Mouse (Mus musculus) layer of hippocampus, adult 9-11 months (tissue): Measurements from ENCODE around the gene Hfe2.
"Not testable (repeated sequence)": the region's sequence is repeated elsewhere in the genome, so short reads cannot be mapped to it uniquely, and the experiment has no call there.

Experiments used
- DNase-seq: peaks from one replicate; pipeline ENCODE4 v3.0.0; 2022

The Hfe2 gene

DNA sequence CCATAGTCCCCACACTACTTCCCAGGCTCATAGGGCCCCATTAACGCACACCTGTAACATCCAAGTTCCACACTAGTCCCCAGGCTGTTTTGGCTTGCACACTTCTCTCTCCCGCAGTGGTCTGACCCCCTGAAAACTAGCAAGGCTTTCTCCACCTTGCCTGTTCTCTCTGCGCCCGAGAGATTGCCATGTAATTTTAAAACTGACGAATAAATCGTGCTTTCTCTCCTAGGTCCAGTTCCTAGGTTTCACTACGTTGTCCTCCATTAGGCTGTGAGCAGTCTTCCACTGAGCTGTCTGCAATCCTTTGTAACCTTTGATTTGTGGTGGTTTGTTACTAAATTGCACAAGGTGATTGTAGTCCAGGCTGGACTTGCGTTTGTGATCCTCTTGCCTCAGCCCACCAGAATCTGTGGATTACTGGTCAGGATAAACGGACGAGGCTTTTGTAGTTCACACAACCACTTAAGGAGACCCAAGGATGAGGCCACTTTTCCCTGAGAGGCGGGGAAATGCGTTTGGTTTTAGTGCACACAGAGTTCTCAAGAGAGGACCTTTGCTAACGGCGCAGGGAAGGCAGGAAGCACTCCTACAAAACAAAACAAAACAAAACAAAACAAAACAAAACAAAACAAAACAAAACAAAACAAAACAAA is 28.2 kb upstream of the Hfe2 start:
- not testable (repeated sequence) for DNase-seq

DNA sequence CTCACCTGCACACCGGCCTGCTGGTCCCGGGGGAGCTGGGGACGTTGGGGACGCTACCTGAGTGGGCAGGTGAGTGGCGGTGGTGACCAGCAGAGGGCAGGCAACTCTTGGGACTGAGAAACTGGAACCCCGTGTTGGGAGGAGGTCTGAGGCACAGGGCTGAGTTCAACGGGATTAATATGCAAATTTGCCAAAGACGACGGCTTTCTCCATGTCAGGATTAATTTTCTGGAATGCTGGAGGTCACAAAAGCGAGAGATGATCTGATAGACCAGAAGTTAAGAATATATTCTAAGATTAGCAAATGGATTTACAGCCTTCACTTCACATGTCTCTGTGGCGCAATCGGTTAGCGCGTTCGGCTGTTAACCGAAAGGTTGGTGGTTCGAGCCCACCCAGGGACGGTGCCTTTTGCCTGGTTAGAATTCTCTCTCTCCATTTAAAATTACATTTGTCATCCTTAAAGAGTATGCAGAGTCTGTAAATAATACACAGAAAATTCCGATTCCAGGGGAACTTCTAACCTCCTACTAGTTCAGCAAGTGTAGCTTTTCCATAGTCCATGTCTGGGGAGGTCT is 27.4 kb upstream of the Hfe2 start:
- DNase-seq: peak; percentile 68

- no peak for DNase-seq
Measured at GRCm38 (mm10) chr3:96498476-96499245, 26.3 kb upstream of the Hfe2 start.

DNA sequence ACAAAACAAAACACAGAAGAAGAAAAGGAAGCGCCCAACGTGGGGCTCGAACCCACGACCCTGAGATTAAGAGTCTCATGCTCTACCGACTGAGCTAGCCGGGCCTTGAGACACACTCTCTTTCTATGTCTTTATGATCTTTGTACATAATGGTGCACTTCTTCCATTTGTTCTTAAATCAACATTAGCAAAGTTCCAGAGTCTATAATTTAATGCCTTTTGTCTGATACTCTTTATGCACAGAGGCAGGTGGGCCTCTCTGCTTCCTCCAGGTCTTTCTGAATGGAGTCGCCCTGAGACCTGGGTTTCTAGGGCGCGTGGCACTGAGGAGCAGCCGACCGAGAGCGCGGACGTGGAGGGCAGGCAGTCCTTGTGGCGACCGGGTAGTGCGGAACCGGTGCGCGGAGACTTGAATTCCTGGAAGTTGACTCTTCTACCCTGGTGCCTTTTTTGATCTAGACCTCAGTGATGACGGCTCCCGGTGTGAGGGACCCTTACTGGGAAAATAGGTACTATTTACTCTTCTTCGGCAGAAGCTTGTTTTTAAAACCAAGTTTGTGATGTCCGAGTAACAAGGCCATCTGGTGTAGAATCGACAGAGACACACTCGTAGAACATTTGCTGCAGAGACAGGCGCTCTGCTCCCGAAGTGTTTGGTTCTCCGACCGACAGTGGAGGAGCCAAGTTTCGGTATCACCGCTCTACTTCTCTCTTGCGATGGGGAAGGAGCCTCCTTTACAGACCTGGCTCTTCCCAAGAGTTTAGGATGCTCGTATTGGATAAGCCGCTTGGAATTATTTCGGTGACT is 25.3 kb upstream of the Hfe2 start:
- DNase-seq: peak; percentile 77

GRCm38 (mm10) chr3:96500289-96500621 is 24.7 kb upstream of the Hfe2 start:
- peak; percentile 94 for DNase-seq

DNA sequence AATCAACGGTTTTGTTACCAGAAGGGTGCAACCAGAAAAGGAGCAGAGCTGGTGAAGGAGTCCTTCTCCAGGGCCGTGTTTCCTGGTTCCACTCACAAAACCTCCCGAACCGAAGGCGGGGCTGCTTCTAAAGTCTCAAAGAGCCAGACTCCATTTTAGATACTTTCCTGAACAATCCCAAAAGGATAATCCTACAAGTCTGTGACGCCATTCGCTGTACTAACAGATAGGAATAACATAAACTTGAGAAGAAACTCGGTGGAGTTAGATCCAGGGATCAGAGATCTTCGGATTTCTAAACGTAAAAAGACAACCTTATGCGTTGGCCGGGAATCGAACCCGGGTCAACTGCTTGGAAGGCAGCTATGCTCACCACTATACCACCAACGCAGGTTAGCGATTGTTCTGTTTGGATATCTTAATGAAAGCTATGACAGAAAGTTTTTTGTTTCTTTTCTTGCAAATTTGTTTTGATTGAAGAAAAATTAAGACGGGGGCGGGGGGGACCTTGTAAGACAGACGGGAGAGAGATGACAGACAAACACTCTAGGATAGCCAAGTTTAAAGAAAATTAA is 24.2 kb upstream of the Hfe2 start:
- peak; percentile 88 for DNase-seq

- DNase-seq: peak; percentile 83
Measured at GRCm38 (mm10) chr3:96501391-96502115, 23.4 kb upstream of the Hfe2 start.

- no peak for DNase-seq
Measured at GRCm38 (mm10) chr3:96502181-96503082, 22.5 kb upstream of the Hfe2 start.

DNA sequence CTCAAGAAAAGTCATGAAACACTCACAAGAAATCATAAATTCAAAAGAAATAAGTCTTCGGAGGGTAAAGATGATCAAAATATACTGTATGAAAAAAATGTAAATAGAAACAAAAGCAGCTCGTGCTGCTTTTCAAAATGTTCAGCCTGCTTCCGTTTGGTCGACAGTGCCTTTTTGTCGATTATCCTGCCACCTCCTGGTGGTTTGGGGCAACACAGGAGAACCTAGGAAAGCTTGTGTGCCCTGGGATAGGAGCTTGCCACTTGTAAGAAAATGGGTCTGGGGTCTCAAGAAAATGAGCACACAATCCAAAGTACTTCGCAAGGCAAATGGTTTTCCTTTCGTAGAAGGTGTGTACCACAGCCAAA is 21.9 kb upstream of the Hfe2 start:
- DNase-seq: peak; percentile 56

DNA sequence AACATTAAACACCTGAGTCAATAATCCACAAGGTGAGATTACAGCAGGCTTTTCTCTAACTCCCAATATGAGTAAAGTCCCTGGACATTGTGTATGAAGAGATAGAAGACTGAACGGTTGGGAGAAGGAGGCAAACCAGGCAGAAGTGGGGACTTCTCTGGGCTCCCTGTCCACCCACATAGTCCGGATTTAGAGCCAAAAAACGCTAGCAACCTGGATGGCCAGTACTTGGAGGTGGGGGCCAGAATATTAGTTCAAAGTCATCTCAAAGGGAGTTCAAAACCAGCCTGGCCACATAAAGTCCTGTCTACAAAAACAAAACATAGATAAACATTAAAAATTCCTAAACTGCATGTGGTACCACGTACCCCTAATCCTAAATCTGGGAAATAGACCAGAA is 21.0 kb upstream of the Hfe2 start:
- DNase-seq: no peak

GRCm38 (mm10) chr3:96504931-96505330 is 20.0 kb upstream of the Hfe2 start:
- DNase-seq: no peak

- no peak for DNase-seq
Measured at GRCm38 (mm10) chr3:96506396-96507047, 18.4 kb upstream of the Hfe2 start.

DNA sequence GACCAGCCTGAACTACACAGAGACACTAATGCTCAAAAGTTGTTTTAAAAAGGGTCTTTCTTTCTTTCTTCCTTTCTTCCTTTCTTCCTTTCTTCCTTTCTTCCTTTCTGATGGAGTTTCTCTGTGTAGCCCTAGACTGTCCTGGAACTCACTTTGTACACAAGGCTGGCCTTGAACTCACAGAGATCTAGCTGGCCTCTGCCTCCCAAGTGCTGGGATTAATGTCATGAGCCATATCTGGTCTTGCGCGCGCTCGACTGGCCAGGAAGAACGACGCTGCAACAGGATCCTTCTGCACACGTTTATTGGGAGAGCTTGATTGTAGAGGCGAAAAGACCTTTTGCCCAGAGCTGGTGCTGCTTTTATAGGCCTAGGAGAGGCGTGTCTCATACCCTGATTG is 17.0 kb upstream of the Hfe2 start:
- not testable (repeated sequence) for DNase-seq

GRCm38 (mm10) chr3:96520171-96520570 is 4.8 kb upstream of the Hfe2 start:
- no peak for DNase-seq

GRCm38 (mm10) chr3:96522149-96522548 is 2.8 kb upstream of the Hfe2 start:
- DNase-seq: no peak

DNA sequence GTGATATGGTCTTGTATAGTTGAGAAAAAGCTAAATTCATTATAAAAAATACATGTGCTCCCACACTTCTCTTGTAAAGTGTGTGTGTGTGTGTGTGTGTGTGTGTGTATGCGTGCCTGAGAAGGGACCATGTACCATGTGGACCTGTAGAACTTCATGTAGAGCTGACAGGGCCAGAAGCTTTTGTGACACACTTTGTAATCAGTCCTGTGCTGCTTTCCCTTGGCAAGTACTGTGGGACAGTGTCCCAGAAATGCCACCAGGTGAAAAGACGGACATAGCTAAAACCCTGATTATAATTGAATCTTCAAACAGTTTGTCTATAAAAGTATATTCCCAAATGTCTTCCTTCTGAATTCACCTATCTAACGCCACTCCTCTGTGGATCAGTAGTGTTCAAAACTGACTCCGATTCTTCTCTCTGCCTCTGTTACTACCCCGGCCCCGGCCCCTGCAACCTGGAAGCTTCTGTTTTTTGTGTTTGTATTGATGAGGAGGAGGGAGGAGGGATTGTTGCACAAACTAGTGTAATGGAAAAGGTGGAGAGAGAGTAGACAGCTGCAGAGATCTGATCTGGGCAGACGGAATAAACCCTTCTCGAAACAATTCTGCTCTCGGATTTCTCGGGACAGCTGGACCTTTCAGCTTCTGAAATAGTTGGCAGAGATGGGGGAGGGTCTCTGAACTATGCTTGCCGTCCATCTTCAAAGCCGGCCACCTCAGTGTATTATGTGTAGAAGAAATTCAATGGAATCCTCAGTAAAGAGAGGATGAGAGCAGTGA is 753 bp upstream of the Hfe2 start:
- DNase-seq: no peak

DNA sequence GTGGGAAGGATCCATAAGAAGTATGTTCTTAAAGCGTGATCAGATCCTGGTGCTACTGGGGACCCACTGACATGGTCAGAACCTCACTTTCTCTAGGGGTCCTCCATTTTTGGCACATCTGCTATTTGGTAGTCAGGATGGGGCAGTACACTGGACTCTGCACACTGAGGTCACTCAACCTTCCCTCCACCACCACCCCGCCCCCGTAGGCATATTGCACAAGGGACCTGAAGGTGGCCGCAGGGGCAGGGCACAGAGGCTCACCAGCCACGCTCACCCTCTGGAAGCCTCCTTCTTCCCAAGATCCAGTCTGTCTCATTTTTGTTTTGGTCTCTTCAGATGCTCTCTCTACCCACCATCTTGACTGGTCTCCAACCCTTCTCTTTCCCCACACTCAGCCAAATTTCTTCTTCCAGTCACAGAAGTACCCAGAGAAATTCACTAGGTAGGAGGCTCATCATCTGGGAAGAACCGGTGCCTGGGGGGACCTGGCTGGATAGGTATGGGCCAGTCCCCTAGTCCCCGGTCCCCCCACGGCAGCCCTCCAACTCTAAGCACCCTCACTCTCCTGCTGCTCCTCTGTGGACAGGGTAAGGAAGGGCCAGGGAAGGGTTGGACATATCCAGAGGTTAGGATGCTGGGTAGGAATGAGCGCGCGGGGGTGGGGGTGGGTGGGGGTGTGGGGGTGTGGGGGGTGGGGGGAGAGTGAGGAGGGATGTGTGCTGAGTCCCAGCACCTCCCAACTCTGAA is 1.2 kb downstream of the Hfe2 start:
- DNase-seq: no peak

GRCm38 (mm10) chr3:96526864-96527542 is 2.0 kb downstream of the Hfe2 start:
- no peak for DNase-seq

- no peak for DNase-seq
Measured at GRCm38 (mm10) chr3:96528506-96528905, 3.5 kb downstream of the Hfe2 start.
